Mouse (Mus musculus) CD4-positive, CD25-positive, alpha-beta regulatory T cell, adult 9 weeks (primary cell): ENCODE data around the gene Spata31d1c. TPM values are rescaled to one million over a fixed set of nuclear protein-coding genes. Genes with fewer than 3 reads are reported as not detected.

Experiments
- polyA plus RNA-seq: library from polyadenylated mRNA; unstranded; fragments of 100-300 nt; shearing (Covaris generic); gene quantifications from one replicate; pipeline ENCODE4 v1.2.1, GENCODE M21; 2017

The Spata31d1c gene
- polyA plus RNA-seq: not detected

DNA sequence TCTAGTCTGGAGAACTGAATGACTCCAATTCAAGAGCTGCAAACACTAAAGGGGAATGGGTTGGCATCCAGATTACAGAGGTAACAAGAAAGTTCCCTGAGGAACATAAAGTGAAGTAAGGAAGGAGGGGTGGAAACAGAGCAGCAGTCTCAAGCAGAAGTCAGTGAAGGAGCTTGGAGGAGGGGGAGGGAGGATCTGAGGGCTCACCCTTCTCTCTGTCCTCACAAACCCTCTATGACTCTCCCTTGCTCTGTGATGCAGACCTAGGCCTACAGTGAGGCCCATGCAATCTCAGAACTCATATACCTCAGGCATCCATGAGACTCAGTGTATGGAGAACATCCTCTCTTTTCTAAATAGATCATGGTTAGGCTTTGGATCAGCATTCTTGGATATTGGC, at the start of gene Spata31d1c:
Spata31d1c (plus strand) TSS at position 301 of the 400 bp plus-strand sequence.

GRCm38 (mm10) chr13:65052660-65053059, 19.8 kb downstream of the Spata31d1c start, which contains the start of gene Prss47:
TSS of gene Prss47 (minus strand) at chr13:65052760.

Other genes with a start within 250 kb of the Spata31d1c start
- not detected for gene Cntnap3, start 129.1 kb upstream of the Spata31d1c start, polyA plus RNA-seq
- not detected for gene Spata31, start 115.7 kb upstream of the Spata31d1c start, polyA plus RNA-seq
- gene Prss47, start 19.7 kb downstream of the Spata31d1c start, polyA plus RNA-seq: not detected
- gene Mfsd14b, start 79.9 kb downstream of the Spata31d1c start, polyA plus RNA-seq: 15.3 TPM
- gene Olfr465-ps1, start 105.0 kb downstream of the Spata31d1c start, polyA plus RNA-seq: not detected
- gene Olfr466, start 117.2 kb downstream of the Spata31d1c start, polyA plus RNA-seq: not detected
- gene Nlrp4f, start 172.9 kb downstream of the Spata31d1c start, polyA plus RNA-seq: not detected
- gene Gm10775, start 226.5 kb downstream of the Spata31d1c start, polyA plus RNA-seq: not detected
- gene Zfp369, start 245.8 kb downstream of the Spata31d1c start, polyA plus RNA-seq: 16.6 TPM